Mouse (Mus musculus) kidney, postnatal 4 days (tissue): ENCODE measurements around the gene Plrg1.

Source experiments
- DNase-seq, 2 experiments: peaks; one replicate each; pipeline ENCODE4 v3.0.0; 2021; ENCODE audit warnings: mixed read lengths in 2 of 2

Plrg1 gene

GRCm38 (mm10) chr3:83053126-83053525 lies 2.2 kb upstream of the Plrg1 start:
- no peak for DNase-seq

DNA sequence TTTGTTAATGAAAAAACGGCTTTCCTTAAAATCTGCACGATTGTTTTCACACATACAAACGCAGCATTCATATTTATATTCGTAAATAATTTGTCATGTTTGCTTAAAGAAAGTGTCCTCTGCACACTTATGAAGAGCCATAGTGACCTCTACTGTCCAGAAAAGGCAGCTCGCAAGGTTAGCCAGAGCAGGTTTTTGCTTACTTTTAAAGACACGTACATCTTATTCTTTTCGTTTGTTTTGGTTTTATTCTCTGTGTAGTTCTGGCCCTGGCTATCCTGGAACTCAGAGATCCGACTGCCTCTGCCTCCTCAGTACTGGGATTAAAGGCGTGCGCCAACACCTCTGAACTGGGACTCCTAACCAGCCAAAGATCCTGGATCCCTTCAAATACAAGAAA lies 1.6 kb upstream of the Plrg1 start:
- DNase-seq, result peak; percentile 55 to 63

- DNase-seq, result no peak
Measured at GRCm38 (mm10) chr3:83054759-83055158, 563 bp upstream of the Plrg1 start.

- DNase-seq, result no peak
Measured at GRCm38 (mm10) chr3:83057046-83057445, 1.7 kb downstream of the Plrg1 start.

DNA sequence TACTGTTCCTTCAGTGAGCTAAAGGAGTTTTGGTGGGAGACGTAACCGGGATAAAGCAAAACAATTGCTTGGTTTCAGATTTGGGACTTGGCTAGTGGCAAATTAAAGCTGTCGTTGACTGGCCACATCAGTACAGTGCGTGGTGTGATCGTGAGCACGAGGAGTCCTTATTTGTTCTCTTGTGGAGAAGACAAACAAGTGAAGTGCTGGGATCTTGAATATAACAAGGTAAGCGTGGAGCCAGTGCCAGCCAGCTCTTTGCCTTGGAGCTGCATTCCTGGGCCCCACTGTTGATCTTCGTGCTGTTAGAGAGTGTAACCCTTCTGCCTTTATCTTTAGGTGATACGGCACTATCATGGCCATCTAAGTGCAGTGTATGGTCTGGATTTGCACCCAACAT lies 12.6 kb downstream of the Plrg1 start:
- DNase-seq, result no peak

- no peak for DNase-seq
Measured at GRCm38 (mm10) chr3:83068869-83069268, 13.5 kb downstream of the Plrg1 start.

GRCm38 (mm10) chr3:83070231-83070630 lies 14.9 kb downstream of the Plrg1 start:
- DNase-seq, result no peak

- peak in 1 of 2 experiments; percentile 17 for DNase-seq
Measured at GRCm38 (mm10) chr3:83076563-83076962, 21.2 kb downstream of the Plrg1 start.

DNA sequence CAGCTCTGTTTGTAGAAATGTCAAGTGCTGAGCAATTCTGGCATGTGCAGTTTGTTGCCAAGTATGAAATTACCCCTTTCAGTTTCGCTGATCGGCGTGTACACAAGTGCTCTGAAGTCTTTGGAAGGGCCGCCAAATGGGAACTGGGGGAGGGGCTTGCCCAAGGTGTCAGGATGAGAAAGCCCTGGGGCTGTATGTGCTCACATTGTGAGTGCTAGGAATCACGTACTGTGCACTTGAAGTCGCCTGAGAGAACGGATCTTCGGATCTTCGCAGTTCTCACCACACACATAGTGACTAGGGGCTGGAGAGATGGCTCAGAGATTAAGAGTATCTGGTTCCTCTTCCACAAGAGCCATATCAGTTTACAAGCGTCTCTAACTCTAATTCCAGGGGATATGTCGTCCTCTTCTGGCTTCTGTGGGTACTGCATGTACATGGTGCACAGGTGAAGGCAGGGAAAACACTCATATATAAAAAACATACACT lies 25.3 kb downstream of the Plrg1 start:
- peak; percentile 69 to 74 for DNase-seq

DNA sequence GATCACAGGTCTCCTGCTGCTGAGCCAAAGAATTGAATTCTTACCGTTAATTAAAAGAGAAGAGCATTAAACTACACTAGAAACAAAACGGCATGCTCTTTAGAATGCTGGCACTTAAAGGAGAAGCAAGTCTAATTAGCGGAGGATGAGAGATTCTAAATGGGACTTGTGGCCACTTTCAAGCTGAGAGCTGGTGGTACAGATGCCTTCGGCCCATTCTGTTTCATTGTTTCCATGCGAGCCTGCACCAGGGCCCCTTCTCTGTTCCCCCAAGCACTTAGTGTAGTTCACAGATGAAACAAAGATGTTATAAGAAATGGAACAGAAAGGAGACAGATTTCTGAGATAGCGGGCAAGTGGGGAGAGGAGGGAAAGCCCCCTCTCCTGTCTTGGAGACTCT lies 42.3 kb downstream of the Plrg1 start:
- DNase-seq, result no peak

DNA sequence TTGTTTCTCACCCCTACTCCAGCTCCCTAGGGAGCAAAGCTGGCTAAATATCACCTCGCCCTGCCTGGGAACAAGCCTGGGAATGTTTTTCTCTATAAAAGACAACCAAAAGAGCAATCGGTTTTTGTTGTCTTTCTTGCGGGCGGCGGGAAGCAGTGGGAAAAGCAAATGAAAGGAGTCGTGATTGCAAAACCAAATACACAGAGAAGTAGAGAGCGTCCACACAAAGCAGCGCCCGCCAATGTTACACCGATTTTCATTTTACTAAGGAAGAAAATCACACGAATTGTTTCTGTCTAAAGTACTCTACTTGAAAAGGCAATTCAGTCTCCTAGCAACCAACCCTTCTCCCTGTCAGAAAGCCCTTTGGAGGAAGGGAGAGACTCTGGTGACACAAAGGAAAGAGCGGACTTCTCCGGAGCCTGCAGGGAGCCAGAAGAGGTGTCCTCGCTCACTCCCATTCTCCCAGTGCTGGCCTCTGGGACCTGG lies 43.3 kb downstream of the Plrg1 start:
- no peak for DNase-seq

DNA sequence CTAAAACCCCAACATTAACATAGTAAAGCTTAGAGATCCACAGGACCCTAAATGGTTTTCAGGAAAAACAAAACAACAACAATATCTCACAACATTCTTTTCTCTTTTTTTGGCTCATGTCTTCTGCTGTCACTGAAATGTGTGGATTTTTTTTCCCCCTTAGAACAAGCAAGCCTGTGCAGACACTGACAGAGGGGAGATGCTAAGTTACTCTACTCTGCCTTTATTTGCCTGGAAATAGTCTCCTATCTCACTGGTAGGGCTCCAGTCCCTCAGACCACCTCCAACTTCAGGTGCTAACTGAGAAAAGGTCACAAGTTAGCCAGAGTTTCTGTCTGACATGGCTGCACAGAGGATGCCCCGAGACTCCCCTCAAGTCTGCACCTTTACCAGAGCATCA lies 43.8 kb downstream of the Plrg1 start:
- DNase-seq, result no peak

- no peak for DNase-seq
Measured at GRCm38 (mm10) chr3:83099651-83100050, 44.3 kb downstream of the Plrg1 start.

DNA sequence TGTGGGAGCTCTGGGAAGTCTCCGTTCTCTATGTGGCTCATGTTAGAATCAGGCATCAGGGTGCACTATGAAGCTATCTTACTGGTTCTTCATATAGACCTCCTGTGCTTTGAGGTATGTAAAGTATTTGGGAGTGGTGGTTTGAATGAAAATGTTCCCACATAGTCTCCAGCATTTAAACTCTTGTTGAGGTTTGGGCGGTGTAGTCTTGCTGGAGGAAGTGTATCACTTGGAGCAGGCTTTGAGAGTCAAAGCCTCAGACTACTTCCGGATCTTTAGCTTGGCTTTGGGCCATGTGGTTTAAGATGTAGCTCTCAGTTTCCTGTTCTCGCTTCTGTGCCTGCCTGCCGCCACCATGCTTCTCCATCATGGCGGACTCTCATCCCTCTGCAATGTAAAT lies 47.0 kb downstream of the Plrg1 start:
- DNase-seq, result no peak

GRCm38 (mm10) chr3:83110163-83110562 lies 54.8 kb downstream of the Plrg1 start:
- peak in 1 of 2 experiments; percentile 7 for DNase-seq

- DNase-seq, result peak in 1 of 2 experiments; percentile 7
Measured at GRCm38 (mm10) chr3:83111485-83112261, 56.4 kb downstream of the Plrg1 start.

GRCm38 (mm10) chr3:83112869-83113268 lies 57.5 kb downstream of the Plrg1 start:
- no peak for DNase-seq

DNA sequence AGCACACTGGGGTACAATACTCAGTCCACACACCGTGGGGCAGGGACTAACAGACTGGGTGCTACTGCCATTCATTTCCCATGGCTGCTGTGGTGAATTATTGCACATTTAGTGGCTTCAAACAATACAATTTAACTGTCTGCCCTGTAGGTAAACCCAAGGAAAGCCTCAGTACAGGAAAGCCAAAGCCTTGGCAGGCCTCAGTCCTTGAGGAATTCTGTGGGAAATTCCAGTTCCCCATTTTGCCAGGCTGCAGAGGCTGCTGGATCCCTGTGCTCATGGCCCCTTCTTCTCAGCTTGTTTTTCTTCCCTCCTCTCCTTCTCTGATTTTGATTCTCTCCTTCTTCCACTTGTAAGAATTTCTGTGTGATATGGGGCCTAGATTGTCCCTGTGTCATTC lies 59.6 kb downstream of the Plrg1 start:
- no peak for DNase-seq

- no peak for DNase-seq
Measured at GRCm38 (mm10) chr3:83117592-83117991, 62.3 kb downstream of the Plrg1 start.
